Mouse (Mus musculus) embryo, embryonic 11 days (tissue): ENCODE results near the gene Phc2.

ENCODE experiments used
- DNase-seq: peaks from one replicate; pipeline ENCODE4 v3.0.0-alpha.2; 2015

Gene Phc2

DNA sequence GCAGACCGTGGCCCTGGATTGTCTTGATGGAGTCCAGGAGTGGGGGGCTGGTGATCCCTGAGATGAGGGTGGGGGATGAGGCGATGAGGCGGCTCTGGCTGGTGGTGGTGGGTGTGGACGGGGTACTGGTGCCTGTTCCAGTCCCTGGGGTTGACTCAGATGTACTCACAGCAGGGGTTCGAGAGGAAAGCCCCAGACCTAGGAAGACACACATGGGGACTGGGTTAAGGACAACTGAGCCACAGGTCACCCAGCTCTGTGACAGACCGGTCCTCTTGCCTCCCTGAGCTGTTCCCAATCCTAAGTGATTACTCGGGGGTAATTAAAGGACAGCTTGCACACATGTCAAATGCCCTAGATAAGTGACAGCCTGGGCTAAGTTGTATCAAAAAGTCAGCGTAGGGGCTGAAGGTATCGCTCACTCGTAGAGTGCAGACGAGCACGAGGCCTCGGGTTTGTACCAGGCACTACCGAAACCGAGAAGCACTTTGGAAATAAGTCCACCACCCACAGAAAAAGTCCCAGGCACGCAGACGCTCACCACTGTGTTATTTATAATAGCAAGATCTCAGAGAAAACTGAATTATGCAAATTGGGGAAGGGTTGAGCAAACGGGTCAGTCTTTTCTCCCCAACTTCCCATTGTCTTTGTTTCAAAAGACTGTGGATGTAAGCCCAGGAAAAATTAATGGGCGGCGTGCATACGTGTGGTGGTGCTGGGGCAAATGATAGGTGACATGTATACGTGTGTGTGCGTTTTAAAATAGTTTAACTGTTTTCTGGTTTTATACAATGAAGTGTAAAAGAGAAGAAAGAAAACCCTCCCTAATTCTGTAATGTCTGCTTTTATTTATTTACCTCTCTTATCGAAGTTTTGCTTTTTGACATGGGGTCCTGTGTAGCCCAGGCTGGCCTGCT is 132.8 kb downstream of the Phc2 start:
- no peak for DNase-seq

DNA sequence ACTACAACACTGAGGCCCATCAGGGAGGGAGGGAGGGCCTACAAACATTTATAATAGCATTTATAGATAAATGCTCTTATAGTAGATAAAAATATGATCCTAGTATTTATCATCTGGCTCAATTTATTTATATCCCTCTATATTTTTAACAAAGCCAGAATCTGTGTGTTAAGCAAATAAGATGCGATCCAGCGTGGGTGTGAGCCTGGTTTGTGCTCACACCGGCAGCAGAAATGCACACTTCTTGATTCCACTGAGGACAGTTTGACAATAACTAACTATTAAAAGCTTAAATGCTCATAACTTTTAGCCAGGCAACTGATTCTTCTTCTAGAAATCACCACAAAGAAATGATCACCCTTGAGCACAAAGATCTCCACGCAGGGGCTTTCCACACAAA is 133.6 kb downstream of the Phc2 start:
- no peak for DNase-seq

DNA sequence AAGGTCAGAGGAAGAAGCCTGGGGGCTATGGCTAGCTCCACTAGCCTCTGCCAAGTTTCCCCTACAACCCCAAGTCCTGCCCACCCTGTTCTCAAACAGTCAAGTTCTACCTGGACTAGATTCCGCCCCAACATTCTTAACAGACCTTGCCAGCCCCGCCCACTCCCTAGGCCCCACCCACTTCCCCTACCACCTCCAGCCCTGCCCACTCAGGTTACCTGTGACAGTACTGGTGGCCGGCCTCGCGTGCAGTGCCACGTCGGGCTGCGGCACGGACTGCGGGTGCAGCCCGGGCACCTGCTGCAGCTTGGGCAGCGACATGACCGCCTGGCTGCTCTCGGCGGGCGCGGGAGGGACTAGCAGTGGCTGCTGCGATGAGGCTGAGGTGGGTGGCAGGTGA is 135.1 kb downstream of the Phc2 start:
- DNase-seq: no peak

DNA sequence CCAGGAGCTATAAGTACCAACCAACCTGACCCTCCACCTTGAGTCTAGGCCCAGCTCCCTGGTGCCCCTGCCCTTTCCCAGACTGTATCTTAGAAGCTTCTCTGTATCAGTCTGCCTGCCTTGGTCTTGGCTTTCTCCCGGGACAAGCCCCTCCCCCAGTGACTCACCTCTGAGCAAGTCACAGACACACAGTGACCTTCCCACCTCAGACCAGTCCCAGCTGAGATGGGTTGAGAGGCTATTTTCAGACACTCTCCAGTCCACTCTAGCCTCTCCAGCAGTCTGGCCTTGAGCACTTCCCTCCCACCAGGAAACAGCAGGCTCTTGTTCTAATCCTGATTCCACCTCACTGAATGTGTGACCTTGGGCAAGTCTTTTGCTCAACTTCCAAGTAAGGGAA is 139.2 kb downstream of the Phc2 start:
- DNase-seq: no peak

DNA sequence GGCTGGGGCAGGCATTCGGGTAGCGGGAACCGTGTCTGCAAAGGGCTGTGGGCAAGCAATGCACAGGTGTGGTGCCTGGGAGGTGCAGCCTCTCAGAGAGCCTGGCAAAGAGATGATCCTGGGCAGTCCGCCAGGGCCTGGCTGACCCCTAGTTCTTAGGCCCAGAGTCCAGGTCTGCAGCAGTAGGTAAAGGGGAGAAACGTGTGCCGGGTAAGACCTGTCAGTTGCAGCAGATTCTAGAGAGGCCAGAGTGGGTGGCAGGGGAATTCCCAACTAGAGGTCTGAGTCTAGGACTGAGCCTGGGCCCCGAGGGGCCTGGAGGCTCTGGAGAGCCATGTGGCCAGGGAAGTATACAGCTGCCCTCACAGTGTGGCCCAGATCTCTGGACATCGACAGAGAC is 139.7 kb downstream of the Phc2 start:
- DNase-seq: no peak

DNA sequence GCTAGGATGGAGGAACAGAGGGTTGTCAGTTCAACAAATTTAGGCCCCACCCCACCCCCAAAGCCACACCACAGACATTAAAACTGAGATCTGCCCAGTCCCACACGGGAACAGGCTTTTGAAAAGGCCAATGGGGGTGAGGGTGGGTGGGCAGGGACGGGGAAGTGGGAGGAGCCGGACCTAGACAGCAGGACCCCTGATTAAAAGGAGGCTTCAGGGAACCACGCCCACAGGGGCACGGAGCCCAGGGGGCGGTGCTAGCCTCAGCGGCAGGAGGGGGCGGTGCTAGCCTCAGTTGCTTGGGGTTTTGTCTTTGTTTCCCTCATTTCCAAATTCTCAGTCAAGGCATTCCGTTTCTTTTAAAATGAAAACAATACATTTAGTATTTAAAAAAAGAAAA is 141.1 kb downstream of the Phc2 start:
- DNase-seq: peak; percentile 80

DNA sequence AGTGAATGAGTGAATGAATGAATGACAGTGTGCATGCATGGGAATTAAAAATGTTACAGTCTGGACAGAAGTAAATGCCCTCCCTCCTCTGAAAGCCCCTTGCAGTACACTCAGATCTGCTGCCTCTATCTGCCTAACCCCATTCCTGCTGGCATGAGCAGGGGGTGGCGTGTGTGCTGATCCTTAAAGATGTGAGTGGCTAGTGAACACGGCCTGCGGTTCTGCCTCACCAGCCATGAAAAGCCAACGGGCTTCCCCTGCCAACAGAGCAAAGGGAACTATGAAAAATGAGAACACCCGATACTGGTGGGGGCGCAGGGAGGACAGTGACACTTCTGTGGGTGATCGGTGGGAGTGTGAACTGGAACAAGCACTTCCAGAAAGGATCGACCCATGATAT is 142.3 kb downstream of the Phc2 start:
- DNase-seq: no peak

DNA sequence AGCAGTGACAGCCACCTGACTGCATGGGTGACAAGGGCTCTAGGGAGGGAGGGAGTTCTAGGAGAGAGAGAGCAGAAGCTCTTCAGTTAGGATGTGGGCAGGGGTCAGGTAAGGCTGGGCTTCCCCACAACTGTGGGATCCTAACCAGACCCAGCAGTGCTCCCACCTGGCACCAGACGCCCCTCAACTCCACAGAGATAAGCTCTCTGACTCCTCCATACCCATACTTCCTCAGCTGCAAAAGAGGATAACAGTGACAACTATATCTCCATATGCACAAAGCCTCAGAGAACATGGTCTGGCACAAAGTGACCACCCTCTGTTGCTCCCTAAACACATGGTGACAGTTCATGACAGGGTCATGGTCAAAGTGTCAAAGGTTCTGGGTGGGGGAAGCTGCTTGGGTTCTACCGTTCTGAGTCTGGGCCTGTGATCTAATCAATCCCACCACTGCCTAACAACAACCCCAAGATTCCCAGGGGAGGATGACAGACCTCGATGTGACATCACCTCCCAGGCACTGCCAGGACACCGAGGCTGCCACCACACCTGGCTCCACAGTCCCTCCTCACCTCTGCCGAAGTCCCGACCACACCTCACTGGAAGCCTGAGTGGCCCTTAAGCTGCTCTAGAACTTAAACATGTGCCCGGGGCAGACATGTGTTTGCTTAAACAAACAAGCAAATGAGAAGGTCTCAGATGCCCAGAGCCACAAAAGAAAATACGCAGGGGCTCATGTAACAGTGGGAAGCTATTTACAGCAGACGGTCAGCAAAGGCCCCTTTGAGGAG is 147.4 kb downstream of the Phc2 start:
- no peak for DNase-seq
